Mouse (Mus musculus) lung, adult 2 months (tissue): Measurements from ENCODE around the gene B4galt1.

Experiments
- CTCF ChIP-seq: fragments of 200-500 bp; IDR thresholded peaks from 2 replicates; pipeline ENCODE4 v1.5.1; 2011; ENCODE audit warnings: mild to moderate bottlenecking, low read length, control low read depth; ENCODE audit not compliant: insufficient read depth
- POLR2A ChIP-seq: fragments of 200-500 bp; IDR thresholded peaks from 2 replicates; pipeline ENCODE4 v1.6.1; 2011; ENCODE audit warnings: low read depth, mild to moderate bottlenecking, control low read depth, low read length, borderline replicate concordance; ENCODE audit errors: extremely low read depth

GRCm38 (mm10) chr4:40834232-40834786, 19.5 kb downstream of the B4galt1 start:
- no peak for TF ChIP-seq POLR2A
- no peak for TF ChIP-seq CTCF
